Mouse (Mus musculus): Measurements from ENCODE around the gene Gm14214. TPM values are rescaled to one million over a fixed set of nuclear protein-coding genes. Genes with fewer than 3 reads are reported as not detected.

Gm14214 gene
- polyA plus RNA-seq, 1 experiment from 2014 or later, result not detected

DNA sequence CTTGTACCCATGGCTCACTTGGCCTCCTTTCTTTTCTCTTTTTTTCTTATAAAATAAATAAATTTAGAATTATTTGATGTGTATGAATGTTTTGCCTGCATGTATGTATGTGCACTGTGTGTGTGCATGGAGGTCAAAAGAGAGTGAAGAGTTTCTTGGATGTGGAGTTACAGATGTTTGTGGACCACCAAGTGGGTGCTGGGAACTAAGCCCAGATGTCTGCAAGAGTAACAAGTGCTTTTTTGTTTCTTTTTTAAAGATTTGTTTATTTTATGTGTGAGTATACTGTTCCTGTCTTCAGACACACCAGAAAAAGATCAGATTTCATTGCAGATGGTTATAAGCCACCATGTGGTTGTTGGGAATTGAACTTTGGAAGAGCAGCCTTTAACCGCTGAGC lies 33.5 kb upstream of the Gm14214 start:
- Histone ChIP-seq H3K27me3 (ENCODE audit: control insufficient read depth, insufficient read depth, low read depth, low read length) (no peaks in the 10 kb centered on the region), H3K9ac (ENCODE audit: low read depth, low read length) (no peak overlapping the region), H3K9me3 (replicated peaks; ENCODE audit: control insufficient read depth, low read length) (no peaks in the 10 kb centered on the region), H3K4me3 (ENCODE audit: low read depth, low read length) (no peak overlapping the region), H3K4me1 (ENCODE audit: control insufficient read depth, low read depth, low read length) (peaks cover 17% of the 10 kb centered on the region), H3K4me2 (ENCODE audit: low read depth, low read length) (no peak overlapping the region), H3K27ac (ENCODE audit: low read length) (no peak overlapping the region), H3K36me3 (ENCODE audit: control insufficient read depth, insufficient read depth) (no peaks in the 10 kb centered on the region; the same call in 1 of the 2 replicates)
- ATAC-seq (ENCODE audit: low read depth), result no peak
- WGBS (ENCODE audit: insufficient replicate concordance), result 85% methylated on average over 1 of the region's 1 CpGs

DNA sequence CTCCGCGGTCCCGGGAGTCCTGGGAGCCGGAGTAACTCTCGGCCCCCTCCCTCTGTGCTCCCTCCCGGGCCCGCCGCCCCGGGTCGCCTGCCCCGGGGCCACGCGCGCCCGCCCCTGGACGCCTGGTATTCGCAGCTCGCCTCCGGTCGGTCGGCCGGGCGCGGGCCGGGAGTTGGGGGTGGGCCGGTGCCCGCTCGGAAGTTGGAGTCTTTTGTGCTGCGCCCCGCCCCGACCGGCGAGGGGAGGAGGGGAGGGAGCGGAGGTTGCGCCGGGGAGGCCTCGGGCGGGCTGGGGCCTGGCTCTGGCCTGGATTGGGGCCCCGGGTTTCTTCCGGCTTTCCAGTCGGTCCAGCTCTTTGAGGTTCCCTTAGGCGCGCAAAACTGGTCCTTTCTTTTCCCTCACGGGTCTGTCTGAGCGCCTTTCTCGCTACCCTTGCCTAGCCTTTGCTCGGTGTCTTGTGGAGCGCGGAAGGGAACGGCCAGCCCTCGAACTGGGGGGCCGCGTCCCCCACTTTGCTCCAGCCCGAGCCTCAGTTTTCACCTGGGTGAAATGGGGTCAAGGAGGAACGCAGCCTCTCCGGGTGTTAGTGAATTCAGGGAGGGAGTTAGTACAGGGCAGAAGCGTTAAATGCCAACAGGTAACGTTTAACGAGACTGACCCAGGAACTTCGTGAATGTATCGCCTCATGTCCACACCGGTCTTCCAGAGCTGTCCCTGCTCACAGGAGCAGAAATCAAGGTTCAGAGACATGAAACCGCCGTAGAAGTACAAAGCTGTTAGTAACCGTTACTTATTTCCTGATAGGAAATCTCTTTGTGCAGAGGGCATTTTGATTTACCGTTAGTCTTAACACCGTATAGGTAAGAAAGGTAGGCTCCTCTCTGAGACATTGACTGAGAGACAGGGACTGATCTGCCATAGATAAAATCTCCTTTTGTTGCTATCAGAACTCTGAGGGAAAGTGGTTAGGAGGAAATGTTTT lies 22.1 kb upstream of the Gm14214 start:
- peak; percentile 33 for ATAC-seq (ENCODE audit: low read depth)
- under 1% methylated on average over 66 of the region's 67 CpGs for WGBS (ENCODE audit: insufficient replicate concordance)
- peak overlapping the region; percentile 100 for H3K4me3 ChIP-seq (ENCODE audit: low read depth, low read length)
- no peaks in the 10 kb centered on the region for H3K27me3 ChIP-seq (ENCODE audit: control insufficient read depth, insufficient read depth, low read depth, low read length)
- H3K9me3 ChIP-seq (replicated peaks; ENCODE audit: control insufficient read depth, low read length), result no peaks in the 10 kb centered on the region
- H3K4me2 ChIP-seq (ENCODE audit: low read depth, low read length), result peak overlapping the region; percentile 90
- peak overlapping the region; percentile 97 for H3K27ac ChIP-seq (ENCODE audit: low read length)
- peak overlapping the region; percentile 100 for H3K9ac ChIP-seq (ENCODE audit: low read depth, low read length)
- peaks cover 7% of the 10 kb centered on the region for H3K36me3 ChIP-seq (ENCODE audit: control insufficient read depth, insufficient read depth)
- H3K4me1 ChIP-seq (ENCODE audit: control insufficient read depth, low read depth, low read length), result peaks cover 53% of the 10 kb centered on the region

DNA sequence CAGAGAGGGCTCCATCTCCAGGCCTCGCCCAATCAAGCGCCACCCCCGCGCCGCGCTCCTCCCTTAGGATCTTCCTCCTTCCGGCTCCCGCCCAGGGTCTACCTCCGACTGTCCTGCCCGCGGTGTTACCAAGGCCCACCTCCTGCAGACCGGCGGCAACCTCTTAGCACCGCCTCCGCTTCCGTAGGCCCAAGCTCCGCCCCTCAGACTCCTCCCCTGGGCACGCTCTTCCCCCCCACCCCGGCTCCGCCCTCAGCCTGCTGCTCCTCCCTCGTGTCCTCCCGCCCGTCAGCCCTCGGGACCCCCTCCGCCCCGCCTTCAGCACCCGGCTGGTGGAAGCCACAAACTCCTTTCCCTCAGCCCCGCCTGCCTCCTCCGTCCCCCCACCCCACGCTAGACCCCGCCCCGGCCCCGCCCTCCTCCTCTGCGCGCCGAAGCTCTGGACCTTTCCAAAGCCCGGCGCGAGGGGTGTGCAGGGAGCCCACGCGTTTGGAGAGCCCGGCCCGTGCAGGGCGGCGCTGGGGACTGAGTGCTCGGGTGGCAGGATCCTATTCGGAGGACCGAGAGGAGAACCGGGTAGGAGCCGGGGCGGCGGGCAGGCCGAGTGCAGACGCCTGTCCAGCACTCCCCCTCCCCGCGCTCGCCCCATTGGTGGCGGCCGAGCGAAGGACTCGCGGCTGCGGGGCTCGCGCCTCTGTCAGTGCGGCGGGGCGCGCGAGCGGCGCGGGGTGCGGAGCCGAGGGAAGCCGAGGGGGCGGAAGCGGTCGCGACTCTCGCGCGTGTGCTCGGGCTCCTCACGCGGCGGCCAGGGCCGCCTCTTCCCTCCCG lies 21.0 kb upstream of the Gm14214 start, which contains the start of the genes Raly and a:
TSS of gene Raly (plus strand) at position 441 of the 828 bp plus-strand sequence.
TSS of gene a (plus strand) at position 747 of the 828 bp plus-strand sequence.
- Histone ChIP-seq H3K4me1 (ENCODE audit: control insufficient read depth, low read depth, low read length) (peaks cover 57% of the 10 kb centered on the region), H3K27ac (ENCODE audit: low read length) (peak within 1 kb of the TSS; percentile 97), H3K36me3 (ENCODE audit: control insufficient read depth, insufficient read depth) (peaks cover 7% of the 10 kb centered on the region), H3K4me2 (ENCODE audit: low read depth, low read length) (peak within 1 kb of the TSS; percentile 90), H3K4me3 (ENCODE audit: low read depth, low read length) (peak within 1 kb of the TSS; percentile 100), H3K27me3 (ENCODE audit: control insufficient read depth, insufficient read depth, low read depth, low read length) (no peaks in the 10 kb centered on the region), H3K9ac (ENCODE audit: low read depth, low read length) (peak within 1 kb of the TSS; percentile 100), H3K9me3 (replicated peaks; ENCODE audit: control insufficient read depth, low read length) (no peaks in the 10 kb centered on the region)
- under 1% methylated on average over 64 of the region's 89 CpGs for WGBS (ENCODE audit: insufficient replicate concordance)
- peak; percentile 93 for ATAC-seq (ENCODE audit: low read depth)

DNA sequence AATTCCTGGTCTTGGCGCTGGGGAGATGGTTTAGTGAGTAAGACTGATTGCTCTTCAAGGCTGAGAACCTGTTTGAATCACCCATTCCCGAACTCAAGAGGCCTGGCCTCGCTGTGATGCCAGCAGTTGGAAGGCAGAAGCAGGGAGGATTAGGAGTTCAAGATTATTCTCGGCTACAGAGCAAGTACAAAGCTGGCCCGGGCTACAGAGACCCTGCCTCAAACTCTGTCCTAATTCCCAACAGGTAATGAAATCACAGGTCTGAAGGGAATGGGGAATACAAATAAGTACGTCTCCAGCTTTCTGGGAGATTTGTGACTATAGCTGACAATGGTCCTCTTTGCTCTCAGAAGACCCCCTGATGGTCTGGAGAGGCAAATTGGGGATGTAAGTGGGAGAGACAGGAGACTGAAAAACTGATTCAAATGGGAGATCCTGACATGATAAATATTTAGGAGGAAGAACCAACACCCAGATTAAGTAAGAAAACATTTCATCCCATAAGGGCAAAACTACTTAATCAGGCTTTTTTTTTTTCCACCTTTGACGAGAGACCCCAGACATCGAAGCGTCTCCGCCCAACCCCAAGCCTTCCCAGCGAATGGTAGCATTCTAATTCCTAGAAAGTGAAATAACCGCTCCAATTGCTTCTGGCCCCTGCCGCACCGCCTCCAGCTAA lies 20.3 kb upstream of the Gm14214 start:
- H3K9me3 ChIP-seq (replicated peaks; ENCODE audit: control insufficient read depth, low read length), result no peaks in the 10 kb centered on the region
- peak overlapping the region; percentile 97 for H3K27ac ChIP-seq (ENCODE audit: low read length)
- 14% methylated on average over 14 of the region's 14 CpGs for WGBS (ENCODE audit: insufficient replicate concordance)
- H3K4me2 ChIP-seq (ENCODE audit: low read depth, low read length), result peak overlapping the region; percentile 90
- H3K9ac ChIP-seq (ENCODE audit: low read depth, low read length), result peak overlapping the region; percentile 67
- H3K27me3 ChIP-seq (ENCODE audit: control insufficient read depth, insufficient read depth, low read depth, low read length), result no peaks in the 10 kb centered on the region
- ATAC-seq (ENCODE audit: low read depth), result no peak
- peaks cover 58% of the 10 kb centered on the region for H3K4me1 ChIP-seq (ENCODE audit: control insufficient read depth, low read depth, low read length)
- H3K4me3 ChIP-seq (ENCODE audit: low read depth, low read length), result peak overlapping the region; percentile 100
- H3K36me3 ChIP-seq (ENCODE audit: control insufficient read depth, insufficient read depth), result peaks cover 5% of the 10 kb centered on the region

DNA sequence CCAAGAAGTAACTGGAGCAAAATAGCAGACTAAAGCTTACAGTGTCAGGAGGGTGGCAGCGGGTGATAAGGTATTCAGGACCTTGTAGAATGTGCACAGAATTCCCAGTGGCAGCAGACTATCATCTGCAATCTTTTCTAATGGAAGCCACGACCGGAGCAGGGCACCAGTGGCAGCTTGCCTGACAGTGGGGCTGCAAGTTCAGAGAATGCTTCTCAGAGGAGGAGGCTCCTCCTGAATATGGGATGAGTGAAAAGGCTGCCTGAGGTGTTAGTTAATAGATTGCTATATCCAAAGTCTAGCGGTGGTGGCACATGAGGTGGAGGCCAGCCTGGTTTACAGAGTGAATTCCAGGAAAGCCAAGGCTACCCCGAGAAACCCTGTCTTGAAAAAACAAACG lies 19.6 kb upstream of the Gm14214 start:
- 63% methylated on average over 6 of the region's 6 CpGs for WGBS (ENCODE audit: insufficient replicate concordance)
- no peaks in the 10 kb centered on the region for H3K36me3 ChIP-seq (ENCODE audit: control insufficient read depth, insufficient read depth)
- H3K4me3 ChIP-seq (ENCODE audit: low read depth, low read length), result no peak overlapping the region; the same call in 1 of the 2 replicates
- peaks cover 51% of the 10 kb centered on the region for H3K4me1 ChIP-seq (ENCODE audit: control insufficient read depth, low read depth, low read length)
- no peak overlapping the region; the same call in 1 of the 2 replicates for H3K9ac ChIP-seq (ENCODE audit: low read depth, low read length)
- H3K27me3 ChIP-seq (ENCODE audit: control insufficient read depth, insufficient read depth, low read depth, low read length), result no peaks in the 10 kb centered on the region
- H3K27ac ChIP-seq (ENCODE audit: low read length), result peak overlapping the region; percentile 97
- H3K4me2 ChIP-seq (ENCODE audit: low read depth, low read length), result peak overlapping the region; percentile 90
- no peak for ATAC-seq (ENCODE audit: low read depth)
- H3K9me3 ChIP-seq (replicated peaks; ENCODE audit: control insufficient read depth, low read length), result no peaks in the 10 kb centered on the region

DNA sequence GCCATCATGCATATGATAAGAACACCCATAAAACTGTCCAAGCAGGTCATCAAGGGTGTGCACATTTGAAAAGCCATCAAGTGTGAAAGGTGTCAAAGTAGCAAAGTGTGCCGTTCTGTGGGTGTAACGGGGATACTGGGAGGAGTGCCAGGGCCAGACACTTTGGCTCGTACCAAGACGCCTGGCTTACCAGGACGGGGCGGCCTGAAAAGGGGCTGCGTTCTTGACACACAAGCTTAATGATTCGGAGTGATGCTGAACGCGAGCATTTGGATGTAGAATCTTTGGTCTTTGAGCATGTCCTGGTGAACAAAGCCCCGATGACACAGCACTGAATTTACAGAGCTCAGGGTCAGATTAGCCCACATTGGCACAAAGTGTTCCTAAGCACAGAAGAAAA lies 16.9 kb upstream of the Gm14214 start:
- WGBS (ENCODE audit: insufficient replicate concordance), result 70% methylated on average over 11 of the region's 11 CpGs
- Histone ChIP-seq H3K27ac (ENCODE audit: low read length) (peak overlapping the region; percentile 84), H3K4me1 (ENCODE audit: control insufficient read depth, low read depth, low read length) (peaks cover 33% of the 10 kb centered on the region), H3K4me2 (ENCODE audit: low read depth, low read length) (peak overlapping the region; percentile 63), H3K4me3 (ENCODE audit: low read depth, low read length) (peak overlapping the region; percentile 23; the same call in 1 of the 2 replicates), H3K9ac (ENCODE audit: low read depth, low read length) (peak overlapping the region; percentile 52), H3K27me3 (ENCODE audit: control insufficient read depth, insufficient read depth, low read depth, low read length) (no peaks in the 10 kb centered on the region), H3K36me3 (ENCODE audit: control insufficient read depth, insufficient read depth) (no peaks in the 10 kb centered on the region), H3K9me3 (replicated peaks; ENCODE audit: control insufficient read depth, low read length) (no peaks in the 10 kb centered on the region)
- no peak for ATAC-seq (ENCODE audit: low read depth)

DNA sequence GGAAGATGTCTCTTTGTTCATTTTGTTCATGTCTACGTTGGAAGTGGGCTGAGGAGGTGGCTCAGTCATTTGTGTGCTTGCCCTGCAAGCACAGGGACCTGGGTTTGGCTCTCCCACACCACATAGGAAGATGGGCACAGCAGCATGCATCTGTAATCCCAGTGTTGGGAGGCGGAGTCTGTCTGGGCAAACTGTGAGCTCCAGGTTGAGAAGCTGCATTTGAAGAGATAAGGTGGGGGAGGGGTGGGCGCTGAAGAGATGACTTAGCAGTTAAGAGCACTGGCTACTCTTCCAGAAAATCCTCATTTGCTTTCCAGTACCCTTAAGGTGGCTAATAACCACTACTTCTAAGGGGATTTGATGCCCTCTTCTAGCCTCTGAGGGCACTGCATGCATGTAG lies 16.4 kb upstream of the Gm14214 start:
- Histone ChIP-seq H3K27me3 (ENCODE audit: control insufficient read depth, insufficient read depth, low read depth, low read length) (no peaks in the 10 kb centered on the region), H3K9me3 (replicated peaks; ENCODE audit: control insufficient read depth, low read length) (no peaks in the 10 kb centered on the region), H3K9ac (ENCODE audit: low read depth, low read length) (peak overlapping the region; percentile 52), H3K27ac (ENCODE audit: low read length) (peak overlapping the region; percentile 84), H3K36me3 (ENCODE audit: control insufficient read depth, insufficient read depth) (no peaks in the 10 kb centered on the region), H3K4me2 (ENCODE audit: low read depth, low read length) (peak overlapping the region; percentile 63), H3K4me1 (ENCODE audit: control insufficient read depth, low read depth, low read length) (peaks cover 33% of the 10 kb centered on the region), H3K4me3 (ENCODE audit: low read depth, low read length) (peak overlapping the region; percentile 23; the same call in 1 of the 2 replicates)
- peak; percentile 22 for ATAC-seq (ENCODE audit: low read depth)
- 20% methylated on average over 3 of the region's 3 CpGs for WGBS (ENCODE audit: insufficient replicate concordance)

DNA sequence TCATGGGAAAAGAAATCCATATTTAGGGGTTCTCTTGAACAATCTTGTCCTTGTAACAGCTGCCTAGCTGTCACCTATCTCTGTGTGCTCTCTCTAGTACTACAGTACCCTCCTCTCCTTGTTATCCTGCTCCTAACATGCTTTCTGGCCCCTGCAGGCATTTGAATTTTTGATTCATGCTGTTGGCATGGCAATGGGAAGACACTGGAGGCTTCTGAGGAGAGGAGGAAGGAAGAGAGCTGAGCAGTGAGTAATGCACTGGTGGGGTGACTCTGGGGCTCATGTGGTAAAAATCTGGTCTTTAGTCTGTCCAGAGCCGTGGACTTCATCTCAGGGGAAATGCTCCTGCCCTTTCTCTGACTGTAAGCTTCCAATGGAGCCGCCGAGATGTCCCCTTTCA lies 15.5 kb upstream of the Gm14214 start:
- Histone ChIP-seq H3K27ac (ENCODE audit: low read length) (no peak overlapping the region), H3K9me3 (replicated peaks; ENCODE audit: control insufficient read depth, low read length) (no peaks in the 10 kb centered on the region), H3K27me3 (ENCODE audit: control insufficient read depth, insufficient read depth, low read depth, low read length) (no peaks in the 10 kb centered on the region), H3K36me3 (ENCODE audit: control insufficient read depth, insufficient read depth) (no peaks in the 10 kb centered on the region), H3K4me1 (ENCODE audit: control insufficient read depth, low read depth, low read length) (peaks cover 32% of the 10 kb centered on the region), H3K4me3 (ENCODE audit: low read depth, low read length) (no peak overlapping the region), H3K9ac (ENCODE audit: low read depth, low read length) (no peak overlapping the region), H3K4me2 (ENCODE audit: low read depth, low read length) (no peak overlapping the region)
- WGBS (ENCODE audit: insufficient replicate concordance), result 50% methylated on average over 3 of the region's 3 CpGs
- no peak for ATAC-seq (ENCODE audit: low read depth)
